Mouse (Mus musculus): Measurements from ENCODE around the gene Zfp46.

The Zfp46 gene

DNA sequence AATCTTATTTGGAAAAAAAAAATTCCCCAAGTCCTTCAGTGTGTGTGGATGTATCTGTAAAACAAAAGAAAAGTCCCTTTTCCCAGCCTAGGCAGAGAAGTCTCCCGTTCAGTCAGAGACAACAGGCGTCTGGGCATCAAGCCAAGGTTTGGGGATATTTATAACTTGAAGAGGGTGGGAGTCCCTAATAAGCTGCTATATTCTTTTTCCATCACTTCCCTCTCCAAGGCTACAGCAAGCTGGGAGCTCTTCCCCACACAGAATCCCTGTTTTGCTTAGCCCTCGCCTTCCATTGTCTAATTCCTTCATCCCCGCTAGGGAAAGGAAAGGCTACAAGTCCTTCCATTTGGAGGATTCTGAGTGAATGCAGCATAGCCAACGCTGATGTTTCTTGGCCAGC is at the start of gene Zfp46:
Zfp46 (plus strand) TSS at position 229 of the 400 bp plus-strand sequence.
- DNase-seq (ENCODE audit: low spot score): peak; percentile 48

- DNase-seq (ENCODE audit: low spot score): no peak
Measured at GRCm38 (mm10) chr4:136238669-136239068, 45.8 kb upstream of the Zfp46 start.

- DNase-seq (ENCODE audit: low spot score): no peak
Measured at GRCm38 (mm10) chr4:136239111-136239510, 45.4 kb upstream of the Zfp46 start.

DNA sequence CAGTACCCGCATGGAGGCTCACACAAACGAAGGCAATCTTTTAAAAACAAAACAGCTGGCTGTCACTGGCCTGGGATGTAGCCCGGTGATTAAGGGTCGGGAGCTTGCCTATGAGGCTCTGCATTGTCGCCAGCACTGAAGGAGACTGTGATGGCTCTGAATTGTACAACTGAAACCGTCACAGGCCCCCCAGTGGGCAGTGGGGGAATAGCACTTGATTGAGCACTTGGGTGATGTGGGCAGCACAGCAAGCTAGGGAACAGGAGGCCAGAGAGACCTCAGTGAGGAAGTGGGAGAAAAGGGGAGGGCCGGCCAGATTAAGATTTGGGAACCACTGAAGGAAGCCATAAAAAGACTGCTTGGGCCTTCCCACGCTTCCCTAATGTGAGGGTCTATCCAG is 44.9 kb upstream of the Zfp46 start:
- peak; percentile 78 for DNase-seq (ENCODE audit: low spot score)

DNA sequence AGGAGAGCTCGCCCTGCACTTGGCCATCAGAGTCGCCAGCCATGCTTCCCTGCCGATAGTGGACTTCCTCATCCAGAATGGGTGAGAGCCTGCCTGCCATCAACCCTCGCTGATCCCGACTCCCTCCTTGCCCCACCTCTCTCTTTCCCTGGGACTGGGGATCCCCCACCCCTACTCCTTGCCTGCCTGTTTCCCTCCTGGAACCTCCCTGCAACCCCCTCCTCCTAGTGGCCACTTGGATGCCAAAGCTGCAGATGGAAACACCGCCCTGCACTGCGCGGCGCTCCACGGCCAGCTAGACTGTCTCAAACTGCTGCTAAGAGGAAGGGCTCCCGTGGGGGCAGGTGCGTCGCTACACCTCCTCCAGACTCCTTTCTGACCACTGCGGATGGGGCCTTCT is 44.4 kb upstream of the Zfp46 start:
- no peak for DNase-seq (ENCODE audit: low spot score)

DNA sequence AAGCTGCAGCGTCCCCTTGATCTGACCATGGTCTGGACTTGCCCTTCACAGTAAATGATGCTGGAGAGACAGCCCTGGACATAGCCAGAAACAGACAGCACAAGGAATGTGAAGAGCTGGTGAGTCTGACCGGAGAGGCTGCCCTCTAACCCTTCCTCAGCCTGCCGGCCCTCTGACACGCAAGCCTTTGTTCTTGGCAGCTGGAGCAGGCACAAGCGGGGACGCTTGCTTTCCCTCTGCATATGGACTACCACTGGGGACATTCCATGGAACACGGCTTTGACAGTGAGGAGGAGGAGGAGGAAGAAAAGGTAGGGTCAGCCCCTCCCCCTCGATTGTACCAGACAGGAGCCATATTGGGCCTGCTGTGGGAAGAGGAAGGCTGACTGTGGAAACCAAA is 43.5 kb upstream of the Zfp46 start:
- no peak for DNase-seq (ENCODE audit: low spot score)

DNA sequence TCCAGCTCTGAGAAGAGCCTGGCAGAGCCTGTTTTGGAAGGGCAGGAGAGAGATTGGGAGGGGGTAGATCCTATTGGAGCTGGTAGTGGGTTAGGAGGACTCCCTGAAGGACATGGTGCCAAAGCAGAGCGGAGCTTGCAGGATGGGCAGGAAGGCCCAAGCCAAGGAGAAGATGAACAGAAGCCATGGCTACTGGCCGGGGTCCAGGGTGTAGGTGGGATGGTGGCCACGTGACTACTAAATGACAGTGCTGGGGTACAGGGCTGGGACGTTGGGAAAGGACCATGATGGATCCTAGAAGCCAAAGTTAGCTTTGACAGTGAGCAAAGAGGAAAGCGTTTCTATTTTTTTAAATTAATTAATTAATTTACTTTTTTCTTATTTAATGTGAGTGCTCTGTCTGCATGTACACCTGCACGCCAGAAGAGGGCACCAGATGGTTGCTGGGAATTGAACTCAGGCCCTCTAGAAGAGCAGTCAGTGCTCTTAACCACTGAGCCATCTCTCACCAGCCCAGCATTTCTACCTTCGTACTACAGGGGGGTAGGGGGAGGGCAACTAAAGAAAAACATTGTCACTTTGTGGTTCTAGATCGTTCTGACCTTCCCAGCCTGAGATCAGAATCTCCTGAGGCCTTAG is 42.3 kb upstream of the Zfp46 start:
- DNase-seq (ENCODE audit: low spot score): no peak

GRCm38 (mm10) chr4:136242728-136243127 is 41.8 kb upstream of the Zfp46 start:
- no peak for DNase-seq (ENCODE audit: low spot score)

DNA sequence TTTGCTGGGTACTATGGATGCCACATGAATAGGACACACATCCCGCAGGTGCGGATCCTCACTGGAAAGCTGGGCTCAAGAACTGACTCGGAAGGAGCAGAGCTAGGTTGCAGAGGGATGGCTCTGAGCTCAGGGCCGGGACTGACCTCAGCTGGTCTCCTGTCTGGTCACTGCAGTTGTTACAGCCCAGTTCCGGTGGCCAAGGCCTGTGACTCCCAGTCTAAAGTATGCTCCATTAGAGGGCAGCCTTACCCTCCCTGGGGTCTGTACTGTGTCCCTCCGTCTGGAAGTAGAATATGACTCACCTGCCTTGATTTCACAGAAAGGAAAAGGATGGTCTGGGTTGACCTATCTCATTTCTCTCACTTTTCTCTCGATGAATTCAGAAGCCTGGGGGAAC is 40.3 kb upstream of the Zfp46 start:
- DNase-seq (ENCODE audit: low spot score): no peak

GRCm38 (mm10) chr4:136245681-136246080 is 38.8 kb upstream of the Zfp46 start:
- DNase-seq (ENCODE audit: low spot score): no peak

DNA sequence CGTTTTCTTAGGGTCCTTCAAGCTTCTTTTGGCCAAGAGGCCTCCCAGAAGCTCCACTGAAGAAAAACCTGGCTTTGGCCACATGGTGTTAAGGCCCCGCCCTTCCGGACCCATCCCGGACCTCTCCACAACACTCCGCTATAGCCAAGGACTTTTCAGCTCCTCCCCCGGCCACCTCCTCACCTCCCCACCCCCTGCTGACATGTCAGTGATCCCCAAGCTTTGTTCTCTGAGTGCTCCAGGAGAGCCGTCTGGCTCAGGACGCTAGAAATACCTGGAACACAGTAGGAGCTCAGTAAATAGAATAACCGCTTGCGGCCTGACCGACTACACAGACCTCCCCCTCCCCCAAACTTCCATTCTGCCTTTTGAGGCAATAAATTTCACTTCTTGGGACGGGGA is 37.9 kb upstream of the Zfp46 start:
- DNase-seq (ENCODE audit: low spot score): no peak

DNA sequence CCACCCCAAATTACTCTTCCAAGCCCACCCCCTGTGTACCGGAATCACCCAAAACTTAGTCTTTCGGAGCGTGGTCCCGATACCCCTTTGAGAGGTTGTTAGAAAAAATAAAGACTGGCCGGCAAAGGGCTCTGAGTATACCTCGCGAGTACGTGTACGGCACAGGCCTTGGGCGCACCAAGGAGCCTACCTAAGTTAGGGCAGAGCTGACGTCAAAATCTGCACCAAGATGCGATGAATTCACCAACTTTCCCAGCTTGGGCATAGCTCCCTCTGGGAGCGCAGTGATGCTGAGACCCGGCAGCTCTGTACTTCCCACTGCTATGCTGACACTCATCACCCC is 37.1 kb upstream of the Zfp46 start:
- no peak for DNase-seq (ENCODE audit: low spot score)

- DNase-seq (ENCODE audit: low spot score): no peak
Measured at GRCm38 (mm10) chr4:136247729-136248463, 36.6 kb upstream of the Zfp46 start, which contains the start of gene Tcea3. Tcea3 (plus strand) TSS chr4:136247729.

DNA sequence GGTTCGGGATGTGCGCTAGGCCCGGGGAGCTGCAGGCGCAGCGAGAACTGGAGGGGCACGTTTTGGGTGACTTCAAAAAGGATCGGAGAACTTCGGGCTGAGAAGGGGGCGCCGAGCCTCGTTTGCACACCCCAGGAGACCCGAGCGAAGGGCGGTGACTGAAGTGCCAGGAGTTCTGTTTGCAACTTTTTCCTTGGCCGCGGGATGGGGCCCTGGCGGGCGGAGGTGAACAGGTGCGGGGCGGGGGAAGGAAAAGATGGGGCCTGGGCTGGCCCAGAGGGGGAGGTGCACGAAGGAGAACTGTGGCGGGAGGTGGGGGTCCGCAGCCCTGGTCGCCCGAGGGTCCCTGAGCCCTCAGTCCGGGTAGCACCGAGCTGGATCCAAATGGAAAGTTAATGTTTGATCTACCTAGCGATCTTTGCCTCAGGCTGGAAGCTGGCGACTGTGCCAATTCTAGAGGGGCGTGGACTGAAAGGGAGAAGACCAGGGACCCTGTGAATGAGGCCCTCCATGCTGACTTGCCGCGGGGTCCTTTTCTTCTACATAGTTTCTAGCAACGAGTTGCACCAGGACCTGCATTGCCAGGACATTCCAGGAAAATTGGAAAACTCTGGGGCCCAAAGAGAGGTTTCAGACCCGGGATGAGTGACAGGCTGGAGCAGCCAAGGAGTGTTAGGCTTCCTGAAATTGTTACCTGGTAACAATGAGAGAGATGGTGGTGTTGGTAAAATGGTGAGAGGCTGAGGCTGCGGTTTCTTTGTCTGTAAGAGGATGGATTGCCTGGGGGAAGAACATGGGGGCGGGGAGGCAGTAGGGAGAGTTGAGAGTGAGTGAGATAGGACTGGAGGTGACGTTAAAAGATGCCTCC is 35.8 kb upstream of the Zfp46 start:
- DNase-seq (ENCODE audit: low spot score): no peak

DNA sequence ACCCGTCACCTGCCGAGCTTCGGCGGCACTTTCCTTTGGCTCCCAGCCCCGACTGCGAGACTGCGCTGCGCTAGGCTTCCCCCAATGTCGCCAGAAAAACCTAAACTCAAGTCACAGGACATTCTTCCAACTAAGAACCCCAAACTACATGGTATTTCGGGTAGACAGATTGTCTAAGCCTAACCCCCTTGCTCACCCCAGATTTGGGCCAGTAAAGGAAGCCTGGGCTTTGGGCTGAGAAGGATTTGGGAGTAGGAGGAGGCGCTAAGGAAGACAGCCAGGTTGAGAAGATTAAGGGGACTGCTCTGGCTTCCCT is 35.2 kb upstream of the Zfp46 start:
- DNase-seq (ENCODE audit: low spot score): no peak

GRCm38 (mm10) chr4:136249780-136250179 is 34.7 kb upstream of the Zfp46 start:
- peak; percentile 68 for DNase-seq (ENCODE audit: low spot score)

DNA sequence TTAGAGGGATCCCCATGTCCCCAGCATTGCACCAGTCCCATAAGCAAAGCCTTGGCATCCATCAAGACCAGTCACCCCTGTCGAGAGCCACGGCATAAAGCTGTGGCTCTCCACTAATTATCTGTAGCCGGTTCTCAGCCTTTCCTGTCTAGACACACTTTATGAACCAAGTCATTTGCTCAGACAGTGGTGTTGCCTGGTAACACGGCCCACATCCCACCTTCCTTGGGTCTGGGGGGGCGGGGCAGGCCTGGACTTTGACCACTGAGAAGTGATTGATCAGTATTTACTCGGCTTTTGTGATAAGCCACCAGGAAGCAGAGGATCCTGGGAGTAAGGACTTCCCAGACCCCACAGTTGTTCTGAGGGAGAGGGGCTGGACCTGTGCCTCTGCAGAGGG is 28.6 kb upstream of the Zfp46 start:
- no peak for DNase-seq (ENCODE audit: low spot score)

GRCm38 (mm10) chr4:136256696-136257095 is 27.8 kb upstream of the Zfp46 start:
- no peak for DNase-seq (ENCODE audit: low spot score)

DNA sequence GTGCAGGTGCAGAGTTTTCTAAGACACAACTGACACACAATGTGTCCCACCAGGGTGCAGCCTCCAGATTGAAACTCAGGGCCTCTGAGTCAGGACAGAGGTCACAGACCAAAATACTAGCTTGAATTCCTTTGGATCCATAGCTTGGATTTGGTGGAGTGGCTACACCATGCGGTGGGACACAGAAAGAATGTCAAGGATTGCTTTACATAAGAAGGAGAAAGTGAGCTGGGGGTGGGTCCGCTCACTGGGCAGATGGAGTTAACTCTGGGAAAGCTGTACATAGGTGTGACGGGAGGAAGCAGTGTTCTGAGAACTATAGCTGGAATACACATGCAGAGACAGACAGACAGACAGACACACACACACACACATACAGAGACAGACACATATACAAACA is 24.6 kb upstream of the Zfp46 start:
- no peak for DNase-seq (ENCODE audit: low spot score)

GRCm38 (mm10) chr4:136260491-136261180 is 23.8 kb upstream of the Zfp46 start:
- peak; percentile 89 for DNase-seq (ENCODE audit: low spot score)

DNA sequence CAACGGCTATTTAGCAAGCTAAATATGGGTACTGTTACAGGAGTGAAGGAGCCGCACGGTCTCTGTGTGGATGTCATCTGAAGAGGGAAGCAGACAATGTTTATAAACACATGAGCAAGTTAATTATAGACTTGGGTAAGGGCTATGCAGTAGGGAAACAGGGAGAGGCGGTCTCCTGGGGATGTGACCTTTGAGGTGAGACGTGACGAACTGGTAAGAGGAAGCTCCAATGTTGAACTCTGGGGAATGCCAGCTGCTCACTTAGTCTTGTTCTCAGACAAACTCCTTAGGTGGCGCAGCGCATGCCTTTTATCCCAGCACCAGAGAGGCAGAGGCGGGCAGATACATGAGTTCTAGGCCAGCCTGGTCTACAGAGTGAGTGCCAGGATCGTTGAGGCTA is 22.6 kb upstream of the Zfp46 start:
- DNase-seq (ENCODE audit: low spot score): no peak

- no peak for DNase-seq (ENCODE audit: low spot score)
Measured at GRCm38 (mm10) chr4:136263555-136263954, 20.9 kb upstream of the Zfp46 start.

Measured in urinary bladder, postnatal 25 days (tissue).